Mouse (Mus musculus): ENCODE measurements around the gene Efna5.

DNA sequence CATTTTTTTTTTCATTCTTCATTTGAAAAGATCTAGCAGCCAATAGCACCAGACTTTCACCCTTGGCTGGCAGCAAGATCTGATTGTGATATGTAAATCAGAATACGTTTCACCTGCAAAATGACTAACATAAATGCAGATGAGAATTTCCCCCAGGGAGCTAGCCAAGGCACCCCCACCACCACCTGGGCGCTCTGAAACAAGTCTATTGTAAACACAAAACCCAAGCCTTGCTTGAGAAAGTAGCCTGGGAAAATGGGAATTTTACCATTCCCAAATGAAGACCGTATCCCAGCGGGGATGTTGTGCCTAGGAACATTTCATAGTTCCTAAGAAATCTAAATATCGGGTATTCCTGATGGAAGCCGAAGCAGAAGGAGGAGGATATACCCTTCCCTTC is 92.3 kb downstream of the Efna5 start:
- TF ChIP-seq CTCF (IDR thresholded peaks at IDR 0.05; ENCODE audit: borderline replicate concordance, control insufficient read depth, extremely low read depth, insufficient read depth, low read length, poor library complexity) (no peak), POLR2A (IDR thresholded peaks at IDR 0.05; ENCODE audit: control insufficient read depth, extremely low read depth, insufficient read depth, low read length, poor library complexity) (no peak)
